Mouse (Mus musculus): ENCODE data around the gene Fam83d.

- TF ChIP-seq CTCF (IDR thresholded peaks at IDR 0.05; ENCODE audit: extremely low read depth, insufficient read depth, low read length) (peak; percentile 41), POLR2A (IDR thresholded peaks at IDR 0.05; ENCODE audit: extremely low read depth, insufficient read depth, low read length) (peak; percentile 68; the same call in 1 of the 2 replicates)
These were observed at the start of gene Fam83d for GRCm38 (mm10) chr2:158767742-158768339.

Measured in cortical plate, adult 2 months (tissue).